Mouse (Mus musculus) small intestine, adult 2 months (tissue): ENCODE results near the gene Guca1b. TPM values are rescaled to one million over a fixed set of nuclear protein-coding genes. Genes with fewer than 3 reads are reported as not detected.
"Not testable (repeated sequence)": the region's sequence is repeated elsewhere in the genome, so short reads cannot be mapped to it uniquely, and the experiment has no call there.

ENCODE experiments used
- H3K27ac ChIP-seq: fragments of 200-500 bp; 2 replicates; pipeline ENCODE4 v1.5.1; 2012; ENCODE audit warnings: low read depth, low read length, control low read depth, inconsistent platforms; ENCODE audit not compliant: insufficient read depth
- H3K27me3 ChIP-seq: fragments of 200-500 bp; 2 replicates; pipeline ENCODE4 v1.6.1; 2012; ENCODE audit warnings: mild to moderate bottlenecking, moderate library complexity, low read length, inconsistent platforms; ENCODE audit not compliant: control insufficient read depth, insufficient read depth
- H3K36me3 ChIP-seq: fragments of 200-500 bp; 2 replicates; pipeline ENCODE4 v1.6.1; 2012; ENCODE audit warnings: mild to moderate bottlenecking, low read length, control low read depth, inconsistent platforms; ENCODE audit not compliant: control insufficient read depth, insufficient read depth
- H3K4me1 ChIP-seq: fragments of 200-500 bp; 2 replicates; pipeline ENCODE4 v1.6.1; 2012; ENCODE audit warnings: low read length, inconsistent platforms, mixed read lengths; ENCODE audit not compliant: control insufficient read depth, insufficient read depth, insufficient read length
- H3K4me3 ChIP-seq: fragments of 200-500 bp; 2 replicates; pipeline ENCODE4 v1.5.1; 2012; ENCODE audit warnings: low read depth, mild to moderate bottlenecking, control low read depth, inconsistent platforms, low read length, moderate library complexity
- CTCF ChIP-seq: fragments of 200-500 bp; IDR thresholded peaks from 2 replicates; pipeline ENCODE4 v1.5.1; 2012; ENCODE audit warnings: low read depth, mild to moderate bottlenecking, control low read depth, inconsistent platforms, low read length, moderate library complexity, mixed read lengths; ENCODE audit not compliant: insufficient replicate concordance, insufficient read length; ENCODE audit errors: extremely low read depth
- POLR2A ChIP-seq: fragments of 200-500 bp; IDR thresholded peaks from 2 replicates; pipeline ENCODE4 v1.6.1; 2012; ENCODE audit warnings: low read depth, mild to moderate bottlenecking, control low read depth, inconsistent platforms, low read length, moderate library complexity
- WGBS: fragments of 180-500 bp; shearing (Covaris S2); methylation state at CpG from one replicate; pipeline ENCODE4 v1.1.7; 2018; 5-methylcytosine and 5-hydroxymethylcytosine counted together
- polyA plus RNA-seq: library from polyadenylated mRNA; depleted of rRNA; stranded (reverse); fragments of >200 nt; gene quantifications from 2 replicates; pipeline ENCODE4 v1.2.3, GENCODE M21; 2012

The Guca1b gene
- polyA plus RNA-seq, 1 experiment: 0.56 TPM

DNA sequence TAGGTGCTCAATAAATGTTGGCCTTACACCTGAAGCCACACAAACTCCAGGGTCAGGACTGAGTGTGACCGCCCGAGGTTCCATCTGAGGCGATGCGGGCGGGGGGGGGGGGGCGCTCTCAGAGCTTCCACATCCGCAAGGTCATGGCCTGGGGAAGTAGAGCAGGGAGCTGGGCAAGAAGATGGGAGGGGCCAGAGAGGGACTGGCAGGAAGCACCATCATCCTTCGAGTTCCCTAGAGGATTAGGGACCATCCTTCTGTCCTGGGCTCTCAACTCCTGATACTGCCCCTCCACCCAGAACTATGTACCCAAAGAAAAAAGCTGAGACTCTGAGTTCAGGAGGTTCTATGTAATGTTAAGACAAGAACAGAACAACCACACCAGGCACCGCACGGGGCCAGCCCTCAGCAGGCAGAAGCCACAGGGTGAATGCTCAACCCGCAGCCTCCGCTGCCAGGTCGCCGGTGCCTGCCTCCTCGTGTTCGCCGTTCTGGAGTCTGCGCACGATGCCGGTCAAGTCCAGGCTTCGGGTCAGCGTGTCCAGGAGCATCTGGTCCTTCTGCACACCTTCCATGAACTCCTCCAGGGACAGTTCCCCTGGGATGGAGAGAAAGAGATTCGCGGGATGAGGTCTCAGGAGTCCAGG, 9.2 kb downstream of the Guca1b start:
- WGBS: 19% methylated on average over 24 of the region's 24 CpGs
- no peak for TF ChIP-seq POLR2A
- TF ChIP-seq CTCF: no peak

DNA sequence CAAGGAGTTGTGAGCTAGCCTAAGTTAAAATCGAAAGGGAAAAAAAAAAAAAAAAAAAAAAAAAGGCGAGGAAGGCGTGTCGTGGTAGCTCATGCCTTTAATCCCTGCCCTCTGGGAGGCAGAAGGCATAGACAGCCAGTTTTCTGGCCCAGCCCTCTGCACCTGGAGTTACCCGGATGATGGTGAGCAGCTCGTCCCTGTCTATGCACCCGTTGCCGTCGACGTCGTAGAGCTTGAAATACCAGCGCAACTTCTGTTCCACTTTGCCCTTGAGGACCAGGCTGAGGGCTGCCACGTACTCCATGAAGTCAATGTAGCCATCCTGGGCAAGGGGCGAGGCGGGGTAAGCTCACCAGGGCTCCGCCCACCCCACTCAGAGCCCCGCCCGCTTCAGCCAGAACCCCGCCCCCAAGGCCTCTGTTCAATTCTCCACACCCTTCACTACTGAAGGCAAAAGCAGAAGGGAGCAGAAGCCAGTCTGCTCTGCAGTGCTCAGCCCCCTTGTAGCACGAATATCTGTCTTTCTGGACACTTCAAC, 10.3 kb downstream of the Guca1b start:
- H3K27me3 ChIP-seq: no peaks in the 10 kb centered on the region
- peak overlapping the region; percentile 60; the same call in 1 of the 2 replicates for H3K27ac ChIP-seq
- WGBS: 1% methylated on average over 20 of the region's 20 CpGs
- no peak; the same call in 1 of the 2 replicates for TF ChIP-seq POLR2A
- peaks cover 6% of the 10 kb centered on the region for H3K4me1 ChIP-seq
- H3K4me3 ChIP-seq: peak overlapping the region; percentile 83
- no peaks in the 10 kb centered on the region for H3K36me3 ChIP-seq

More for the DNA sequence above, 9.2 kb downstream of the Guca1b start:
- Histone ChIP-seq H3K27me3 (no peaks in the 10 kb centered on the region), H3K4me1 (peaks cover 6% of the 10 kb centered on the region), H3K4me3 (peak overlapping the region; percentile 83), H3K36me3 (no peaks in the 10 kb centered on the region), H3K27ac (no peak overlapping the region)

DNA sequence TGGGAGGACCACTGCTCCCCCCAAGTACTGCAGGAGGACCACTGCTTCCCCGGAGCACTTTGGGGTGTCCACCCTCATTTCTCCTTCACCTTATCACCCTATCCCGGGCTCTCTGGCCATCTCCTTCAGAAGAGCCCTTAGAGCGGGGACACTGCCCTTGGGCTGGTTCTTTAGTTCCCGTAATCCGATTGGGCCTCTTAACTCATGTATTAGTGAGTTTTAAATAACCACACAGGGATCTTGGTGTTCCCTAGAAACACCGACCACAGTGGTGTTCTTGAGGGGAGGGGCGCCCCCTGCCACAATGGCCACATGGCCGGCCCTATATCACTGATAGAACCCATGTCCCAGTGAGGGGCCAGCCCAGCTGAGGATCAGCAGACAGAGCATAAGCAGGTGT, 13.9 kb downstream of the Guca1b start:
- peaks cover 6% of the 10 kb centered on the region for H3K4me1 ChIP-seq
- TF ChIP-seq POLR2A (no peak), CTCF (no peak)
- H3K27me3 ChIP-seq: 0 out of 2 replicates have a peak, but pooled peaks cover 2% of the 10 kb centered on the region
- no peaks in the 10 kb centered on the region for H3K36me3 ChIP-seq
- 83% methylated on average over 8 of the region's 8 CpGs for WGBS
- H3K4me3 ChIP-seq: no peak overlapping the region
- no peak overlapping the region for H3K27ac ChIP-seq

DNA sequence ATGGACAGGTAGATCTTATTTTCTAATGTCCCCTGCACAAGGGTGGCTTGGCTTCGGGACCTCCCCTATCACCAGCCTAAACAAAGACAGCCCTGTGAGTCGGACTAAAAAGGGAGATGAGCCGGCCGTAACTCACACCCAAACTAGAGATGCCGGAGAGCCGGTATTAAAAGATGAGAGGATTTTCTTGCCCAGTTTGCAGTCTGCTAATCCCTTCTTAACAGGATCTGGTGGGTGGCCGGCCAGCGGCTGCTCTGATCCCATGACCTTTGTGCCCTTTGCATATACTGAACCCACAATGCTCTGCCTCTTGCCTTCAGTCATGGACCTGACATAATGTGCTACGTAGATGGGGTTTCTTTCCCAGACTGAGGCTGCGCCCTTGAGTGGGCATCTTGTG, 15.3 kb downstream of the Guca1b start, which contains the start of gene Guca1a:
Gene Guca1a, minus strand, starts transcription at position 134 of the 400 bp plus-strand sequence.
- WGBS: 59% methylated on average over 10 of the region's 10 CpGs
- 0 out of 2 replicates have a peak, but pooled peaks cover 2% of the 10 kb centered on the region for H3K27me3 ChIP-seq
- no peaks in the 10 kb centered on the region; the same call in 1 of the 2 replicates for H3K4me1 ChIP-seq
- no peaks in the 10 kb centered on the region for H3K36me3 ChIP-seq
- no peak for TF ChIP-seq CTCF
- TF ChIP-seq POLR2A: no peak
- H3K4me3 ChIP-seq: no peak within 1 kb of the TSS
- H3K27ac ChIP-seq: no peak within 1 kb of the TSS

DNA sequence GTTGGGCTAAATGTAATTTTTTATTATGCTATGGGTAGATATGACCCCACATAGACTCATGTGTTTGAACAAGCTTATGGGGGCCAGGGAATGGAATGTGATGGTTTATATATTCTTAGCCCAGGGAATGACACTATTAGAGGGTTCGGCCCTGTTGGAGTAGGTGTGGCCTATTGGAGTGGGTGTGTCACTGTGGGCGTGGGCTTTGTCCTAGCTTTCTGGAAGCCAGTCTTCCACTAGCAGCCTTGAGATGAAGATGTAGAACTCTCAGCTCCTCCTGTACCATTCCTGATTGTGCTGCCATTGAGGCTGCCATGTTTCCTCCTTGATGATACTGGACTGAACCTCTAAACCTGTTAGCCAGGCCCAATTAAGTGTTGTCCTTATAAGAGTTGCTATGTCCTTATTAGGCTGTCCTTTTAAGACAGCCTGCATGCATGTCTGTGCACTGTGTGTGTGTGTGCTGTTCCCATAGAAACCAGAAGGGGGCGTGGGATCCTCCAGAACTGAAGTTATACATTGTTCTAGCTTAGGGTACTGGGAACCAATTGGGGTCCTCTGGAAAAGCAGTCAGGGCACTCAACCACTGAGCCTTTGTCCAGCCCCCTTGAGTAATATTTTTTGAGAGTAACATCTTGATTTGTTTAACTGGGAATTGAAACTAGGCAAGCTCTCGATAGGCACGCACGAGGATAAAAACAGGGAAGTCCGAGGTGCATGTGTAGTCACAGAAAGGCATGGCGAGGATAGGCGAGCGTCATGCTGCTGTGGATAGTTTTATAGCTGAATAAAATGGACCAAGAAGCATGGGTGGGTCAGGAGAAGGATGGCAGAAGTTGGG, 22.7 kb downstream of the Guca1b start:
- TF ChIP-seq POLR2A: no peak
- TF ChIP-seq CTCF: no peak
- Histone ChIP-seq H3K27me3 (peaks cover 6% of the 10 kb centered on the region), H3K4me1 (peaks cover 4% of the 10 kb centered on the region; the same call in 1 of the 2 replicates), H3K36me3 (no peaks in the 10 kb centered on the region), H3K4me3 (no peak overlapping the region), H3K27ac (no peak overlapping the region)
- 46% methylated on average over 10 of the region's 10 CpGs for WGBS

DNA sequence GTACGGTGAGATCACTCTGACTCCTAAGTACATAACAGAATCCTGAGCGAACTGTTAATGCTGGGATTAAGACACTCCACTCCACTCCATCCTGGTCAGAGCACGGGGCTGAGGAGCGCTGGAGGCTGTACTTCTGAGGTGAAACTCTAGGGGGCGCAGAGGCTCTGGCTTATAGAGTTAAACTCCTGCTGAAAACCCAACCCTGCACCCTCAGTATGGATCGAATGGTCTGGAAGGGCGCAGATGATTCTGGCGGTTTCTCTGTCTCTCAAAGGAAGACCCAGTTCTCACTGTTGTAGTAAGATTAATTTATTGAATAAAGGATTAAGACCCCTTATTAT, 23.3 kb downstream of the Guca1b start:
- no peak overlapping the region for H3K4me3 ChIP-seq
- peaks cover 6% of the 10 kb centered on the region for H3K27me3 ChIP-seq
- H3K27ac ChIP-seq: no peak overlapping the region
- 13% methylated on average over 8 of the region's 8 CpGs for WGBS
- TF ChIP-seq CTCF (peak; percentile 74; the same call in 1 of the 2 replicates), POLR2A (no peak)
- peaks cover 9% of the 10 kb centered on the region; the same call in 1 of the 2 replicates for H3K4me1 ChIP-seq
- no peaks in the 10 kb centered on the region for H3K36me3 ChIP-seq

DNA sequence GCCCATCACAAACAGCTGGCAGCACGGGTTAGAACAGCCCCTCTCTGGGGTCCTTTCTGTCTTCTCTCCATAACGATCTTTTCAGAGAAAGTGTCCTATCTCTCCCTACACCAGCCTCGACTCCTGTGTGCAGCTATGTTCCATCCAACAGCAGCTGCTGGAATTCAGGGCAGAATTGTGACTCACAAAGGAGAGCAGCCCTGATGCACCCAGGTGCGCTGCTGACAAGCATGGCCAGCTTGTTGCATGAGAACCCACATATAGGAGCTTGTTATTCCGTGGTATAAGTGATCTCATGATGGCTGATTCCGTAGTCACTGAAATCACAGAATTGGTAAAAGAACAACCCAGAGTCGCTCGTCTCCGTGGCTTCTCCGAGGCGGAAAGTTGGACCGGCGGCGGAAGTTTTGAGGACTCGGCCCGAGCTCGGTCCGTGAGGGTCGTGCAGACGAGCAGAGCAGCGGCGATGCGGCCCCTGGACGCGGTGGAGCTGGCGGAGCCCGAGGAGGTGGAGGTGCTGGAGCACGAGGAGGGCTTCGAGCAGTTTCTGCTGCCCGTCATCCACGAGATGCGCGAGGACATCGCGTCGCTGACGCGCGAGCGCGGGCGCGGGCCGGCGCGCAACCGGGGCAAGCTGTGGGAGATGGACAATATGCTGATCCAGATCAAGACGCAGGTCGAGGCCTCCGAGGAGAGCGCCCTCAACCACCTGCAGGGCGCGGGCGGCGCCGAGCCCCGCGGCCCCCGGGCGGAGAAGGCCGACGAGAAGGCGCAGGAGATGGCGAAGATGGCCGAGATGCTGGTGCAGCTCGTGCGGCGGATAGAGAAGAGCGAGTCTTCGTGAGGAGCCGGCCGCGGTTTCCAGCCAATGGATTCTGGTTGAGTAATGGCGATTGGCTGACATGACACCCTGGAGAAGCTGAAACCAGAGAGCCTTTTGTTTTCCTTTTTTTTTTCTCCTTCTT, 25.0 kb downstream of the Guca1b start:
- peak overlapping the region; percentile 27; the same call in 1 of the 2 replicates for H3K4me3 ChIP-seq
- H3K27ac ChIP-seq, H3K27me3 ChIP-seq, H3K36me3 ChIP-seq: not testable (repeated sequence)
- 5% methylated on average over 74 of the region's 74 CpGs for WGBS
- peaks cover 20% of the 10 kb centered on the region for H3K4me1 ChIP-seq
